Mouse (Mus musculus) bone marrow, adult 2 months (tissue): ENCODE measurements around the gene Tbc1d17.

Experiments
- CTCF ChIP-seq: fragments of 200-500 bp; IDR thresholded peaks from 2 replicates; pipeline ENCODE4 v1.5.1; 2011; ENCODE audit warnings: low read length, control low read depth; ENCODE audit not compliant: control insufficient read depth, insufficient read depth
- POLR2A ChIP-seq: fragments of 200-500 bp; IDR thresholded peaks from 2 replicates; pipeline ENCODE4 v1.6.1; 2011; ENCODE audit warnings: low read depth, mild to moderate bottlenecking, control low read depth, low read length, borderline replicate concordance; ENCODE audit not compliant: control insufficient read depth

- TF ChIP-seq CTCF (peak; percentile 83), POLR2A (no peak)
Measured at GRCm38 (mm10) chr7:44824872-44825271, 24.0 kb downstream of the Tbc1d17 start.
